Mouse (Mus musculus): ENCODE data around the gene Dhx30. TPM values are rescaled to one million over a fixed set of nuclear protein-coding genes. Genes with fewer than 3 reads are reported as not detected.
"Not testable (repeated sequence)": the region's sequence is repeated elsewhere in the genome, so short reads cannot be mapped to it uniquely, and the experiment has no call there.

Gene Dhx30
- polyA plus RNA-seq (2015; fragmentation: Nextera tagmentation; extraction: Ambion mirVana): 92.7 and 98.1 TPM in 2 replicates

DNA sequence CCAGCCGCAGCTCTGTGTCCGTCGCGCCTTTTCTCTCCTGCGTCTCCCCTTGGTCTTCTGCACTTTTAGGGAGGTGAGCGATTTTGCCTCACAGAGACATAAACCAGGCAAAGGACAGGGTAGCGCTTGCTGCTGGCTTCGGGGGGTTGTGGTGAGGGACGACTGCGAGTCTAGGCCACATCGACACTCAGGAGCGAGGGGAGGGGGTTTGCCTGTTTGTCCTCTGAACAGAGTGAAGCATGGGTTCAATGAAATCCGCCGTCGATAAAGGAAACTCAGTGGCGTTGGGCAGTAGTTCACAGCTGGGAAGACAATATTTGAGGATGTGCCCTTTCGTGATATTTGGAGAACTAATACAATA is at the start of gene Dhx30:
Gene Dhx30 (minus strand): TSS at position 52 of the 361 bp plus-strand sequence.
- WGBS: under 1% methylated on average over 17 of the region's 17 CpGs
- H3K9ac ChIP-seq: peak within 1 kb of the TSS; percentile 91
- peak within 1 kb of the TSS; percentile 72 for H3K4me2 ChIP-seq (replicated peaks)
- H3K4me1 ChIP-seq (replicated peaks): peaks cover 12% of the 10 kb centered on the region
- no peaks in the 10 kb centered on the region for H3K9me3 ChIP-seq
- no peak; the same call in 1 of the 2 replicates for ATAC-seq
- H3K27ac ChIP-seq: peak within 1 kb of the TSS; percentile 98
- no peaks in the 10 kb centered on the region for H3K27me3 ChIP-seq (replicated peaks)
- peak within 1 kb of the TSS; percentile 78 for H3K4me3 ChIP-seq (replicated peaks)
- H3K36me3 ChIP-seq: peaks cover 7% of the 10 kb centered on the region

DNA sequence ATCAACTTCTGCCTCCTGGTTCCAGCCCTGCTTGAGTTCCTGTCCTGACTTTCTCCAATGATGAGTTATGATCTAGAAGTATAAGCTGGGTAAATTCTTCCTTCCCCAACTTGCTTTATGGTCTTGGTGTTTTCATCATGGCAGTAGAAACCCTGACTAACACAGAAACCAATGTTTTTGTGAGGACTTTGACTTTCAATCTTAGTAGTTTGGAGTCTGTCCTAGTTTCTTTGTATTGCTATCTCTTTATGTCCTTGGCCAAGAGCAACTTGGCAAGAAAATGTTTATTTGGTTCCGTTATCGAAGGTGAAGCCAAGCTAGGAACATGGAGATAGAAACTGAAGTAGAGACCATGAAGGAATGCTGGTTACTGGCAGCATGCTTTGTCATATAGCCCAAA is 45.4 kb upstream of the Dhx30 start:
- H3K4me2 ChIP-seq (replicated peaks): no peak overlapping the region
- H3K9me3 ChIP-seq: no peaks in the 10 kb centered on the region
- peaks cover 16% of the 10 kb centered on the region; the same call in 1 of the 2 replicates for H3K36me3 ChIP-seq
- WGBS: 95% methylated on average over 2 of the region's 2 CpGs
- ATAC-seq: no peak
- H3K4me3 ChIP-seq (replicated peaks): no peak overlapping the region
- no peak overlapping the region for H3K9ac ChIP-seq
- H3K27ac ChIP-seq: no peak overlapping the region
- H3K4me1 ChIP-seq (replicated peaks): no peaks in the 10 kb centered on the region
- no peaks in the 10 kb centered on the region for H3K27me3 ChIP-seq (replicated peaks)

DNA sequence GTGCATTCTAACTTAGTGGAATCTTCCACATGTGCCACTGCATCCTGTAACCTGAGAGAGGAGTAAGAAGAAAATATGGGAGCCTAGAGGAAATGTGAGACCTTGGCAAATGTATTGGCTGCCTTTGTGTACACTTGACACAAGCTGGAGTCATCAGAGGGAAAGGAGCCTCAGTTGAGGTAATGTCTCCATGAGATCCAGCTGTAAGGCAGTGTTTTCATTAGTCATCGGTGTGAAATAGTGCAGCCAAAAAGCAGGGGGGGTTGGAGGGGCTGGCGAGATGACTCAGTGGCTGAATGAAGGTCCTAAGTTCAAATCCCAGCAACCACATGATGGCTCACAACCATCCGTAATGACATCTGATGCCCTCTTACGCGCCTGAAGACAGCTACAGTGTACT is 44.8 kb upstream of the Dhx30 start:
- ATAC-seq: no peak
- H3K36me3 ChIP-seq: peaks cover 17% of the 10 kb centered on the region; the same call in 1 of the 2 replicates
- no peaks in the 10 kb centered on the region for H3K4me1 ChIP-seq (replicated peaks)
- no peak overlapping the region for H3K9ac ChIP-seq
- H3K9me3 ChIP-seq: no peaks in the 10 kb centered on the region
- H3K4me2 ChIP-seq (replicated peaks): no peak overlapping the region
- H3K27me3 ChIP-seq (replicated peaks): no peaks in the 10 kb centered on the region
- WGBS: 93% methylated on average over 5 of the region's 5 CpGs
- H3K27ac ChIP-seq: no peak overlapping the region
- H3K4me3 ChIP-seq (replicated peaks): no peak overlapping the region

DNA sequence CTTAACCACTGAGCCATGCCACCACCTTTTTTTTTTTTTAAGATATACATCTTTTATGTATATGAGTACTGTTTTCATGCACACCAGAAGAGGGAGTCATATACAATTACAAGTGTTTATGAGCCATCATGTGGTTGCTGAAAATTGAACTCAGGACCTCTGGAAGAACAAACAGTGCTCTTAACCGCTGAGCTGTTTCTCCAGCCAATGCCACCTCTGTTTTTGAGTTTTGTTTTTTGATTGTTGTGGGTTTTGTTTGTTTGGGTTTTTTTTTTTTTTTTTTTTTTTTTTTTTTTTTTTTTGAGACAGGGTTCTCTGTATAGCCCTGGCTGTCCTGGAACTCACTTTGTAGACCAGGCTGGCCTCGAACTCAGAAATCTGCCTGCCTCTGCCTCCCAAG is 42.9 kb upstream of the Dhx30 start:
- ATAC-seq; H3K9me3 ChIP-seq; H3K27me3 ChIP-seq (replicated peaks); H3K4me3 ChIP-seq (replicated peaks); H3K27ac ChIP-seq; H3K9ac ChIP-seq; H3K4me1 ChIP-seq (replicated peaks); H3K4me2 ChIP-seq (replicated peaks): not testable (repeated sequence)
- 99% methylated on average over 2 of the region's 2 CpGs for WGBS
- H3K36me3 ChIP-seq: peaks cover 16% of the 10 kb centered on the region; the same call in 1 of the 2 replicates

DNA sequence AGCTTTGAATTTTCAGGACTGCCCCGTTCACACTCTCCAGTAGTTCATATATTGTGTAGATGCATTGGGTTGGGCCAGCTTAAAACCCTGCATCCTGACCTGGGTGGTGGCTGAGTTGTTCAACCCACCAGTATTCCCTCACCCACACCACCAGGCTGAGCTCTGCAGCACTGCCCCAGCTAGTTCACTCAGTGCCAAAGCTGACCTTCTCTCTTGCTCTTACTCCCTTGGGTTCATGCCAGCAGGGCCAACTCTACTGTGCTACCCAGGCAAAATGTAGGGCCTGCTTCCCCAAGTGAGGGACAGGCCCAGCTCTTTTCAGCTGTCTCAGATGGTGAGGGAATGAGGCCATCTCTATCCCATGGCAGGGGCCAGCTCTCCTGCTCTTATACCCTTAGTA is 41.4 kb upstream of the Dhx30 start:
- Histone ChIP-seq H3K9me3 (no peaks in the 10 kb centered on the region), H3K36me3 (peaks cover 16% of the 10 kb centered on the region; the same call in 1 of the 2 replicates), H3K27ac (no peak overlapping the region), H3K27me3 (replicated peaks) (no peaks in the 10 kb centered on the region), H3K9ac (no peak overlapping the region), H3K4me3 (replicated peaks) (no peak overlapping the region), H3K4me2 (replicated peaks) (no peak overlapping the region), H3K4me1 (replicated peaks) (no peaks in the 10 kb centered on the region)
- 94% methylated on average over 1 of the region's 1 CpGs for WGBS
- no peak for ATAC-seq

DNA sequence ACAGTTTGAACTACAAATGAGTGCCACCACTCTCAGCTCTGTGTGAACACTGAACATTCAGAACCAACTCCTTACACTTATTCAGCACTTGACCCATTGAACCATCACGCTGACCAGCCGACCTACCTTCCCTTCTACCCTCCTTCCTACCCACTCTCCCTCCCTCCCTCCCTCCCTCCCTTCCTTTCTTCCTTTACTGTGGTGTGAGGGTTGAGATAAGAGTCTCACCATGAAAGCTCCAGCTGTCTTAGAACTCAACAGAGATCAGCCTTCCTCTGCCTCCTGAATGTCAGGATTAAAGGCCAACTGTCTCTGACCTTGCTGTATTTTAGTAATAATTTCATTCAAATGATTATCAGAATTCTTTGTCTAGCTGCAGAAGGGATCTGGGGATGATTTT is 31.0 kb upstream of the Dhx30 start:
- no peak overlapping the region for H3K4me2 ChIP-seq (replicated peaks)
- WGBS: 82% methylated on average over 2 of the region's 2 CpGs
- no peaks in the 10 kb centered on the region for H3K9me3 ChIP-seq
- no peak overlapping the region for H3K4me3 ChIP-seq (replicated peaks)
- ATAC-seq: no peak
- no peak overlapping the region for H3K9ac ChIP-seq
- no peaks in the 10 kb centered on the region for H3K4me1 ChIP-seq (replicated peaks)
- H3K27me3 ChIP-seq (replicated peaks): no peaks in the 10 kb centered on the region
- H3K27ac ChIP-seq: no peak overlapping the region
- peaks cover 5% of the 10 kb centered on the region; the same call in 1 of the 2 replicates for H3K36me3 ChIP-seq

DNA sequence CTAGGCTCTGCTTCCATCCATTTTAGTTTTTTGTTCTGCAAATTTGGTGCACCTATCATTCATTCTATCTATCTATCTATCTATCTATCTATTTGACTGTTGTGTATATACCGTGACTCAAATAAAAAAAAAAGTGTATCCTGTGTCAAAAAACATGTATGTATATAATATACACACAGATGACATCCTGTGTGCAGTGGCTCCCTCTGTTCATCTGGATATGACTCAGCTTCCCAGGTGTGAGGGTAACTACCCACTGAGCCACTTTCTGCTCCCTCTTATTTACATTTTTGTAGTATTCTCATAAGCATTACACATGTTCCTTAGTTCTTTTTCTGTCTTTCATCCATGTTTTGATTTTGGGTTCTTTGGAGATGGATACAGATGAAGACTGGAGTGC is 24.5 kb upstream of the Dhx30 start:
- WGBS: 97% methylated on average over 1 of the region's 1 CpGs
- H3K4me2 ChIP-seq (replicated peaks): no peak overlapping the region
- no peak overlapping the region for H3K4me3 ChIP-seq (replicated peaks)
- no peaks in the 10 kb centered on the region for H3K27me3 ChIP-seq (replicated peaks)
- H3K9ac ChIP-seq: no peak overlapping the region
- ATAC-seq: no peak
- H3K36me3 ChIP-seq: 0 out of 2 replicates have a peak, but pooled peaks cover 13% of the 10 kb centered on the region
- no peaks in the 10 kb centered on the region for H3K4me1 ChIP-seq (replicated peaks)
- H3K9me3 ChIP-seq: no peaks in the 10 kb centered on the region
- H3K27ac ChIP-seq: no peak overlapping the region

DNA sequence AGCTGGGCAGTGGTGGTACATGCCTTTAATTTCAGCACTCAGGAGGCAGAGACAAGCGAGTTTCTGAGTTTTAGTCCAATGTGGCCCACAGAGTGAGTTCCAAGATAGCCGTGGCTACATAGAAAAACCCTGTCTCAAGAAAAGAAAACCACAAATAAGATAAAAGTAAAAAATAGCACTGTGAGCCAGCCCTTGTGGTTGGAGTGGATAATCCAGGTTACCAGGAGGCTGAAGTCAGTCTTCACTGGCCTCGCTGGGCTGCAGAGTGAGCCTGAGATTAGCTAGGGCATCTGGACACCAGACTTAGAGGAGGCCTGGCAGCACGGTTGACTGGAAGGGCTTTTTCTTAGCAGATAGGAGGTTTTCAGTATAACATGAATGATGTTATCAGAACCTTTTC is 21.5 kb upstream of the Dhx30 start:
- Histone ChIP-seq H3K9me3 (no peaks in the 10 kb centered on the region), H3K27me3 (replicated peaks) (no peaks in the 10 kb centered on the region), H3K4me1 (replicated peaks) (peaks cover 2% of the 10 kb centered on the region; the same call in 1 of the 2 replicates), H3K4me2 (replicated peaks) (no peak overlapping the region), H3K27ac (no peak overlapping the region), H3K36me3 (peaks cover 15% of the 10 kb centered on the region; the same call in 1 of the 2 replicates), H3K4me3 (replicated peaks) (no peak overlapping the region), H3K9ac (no peak overlapping the region)
- no peak for ATAC-seq
- 87% methylated on average over 4 of the region's 4 CpGs for WGBS

DNA sequence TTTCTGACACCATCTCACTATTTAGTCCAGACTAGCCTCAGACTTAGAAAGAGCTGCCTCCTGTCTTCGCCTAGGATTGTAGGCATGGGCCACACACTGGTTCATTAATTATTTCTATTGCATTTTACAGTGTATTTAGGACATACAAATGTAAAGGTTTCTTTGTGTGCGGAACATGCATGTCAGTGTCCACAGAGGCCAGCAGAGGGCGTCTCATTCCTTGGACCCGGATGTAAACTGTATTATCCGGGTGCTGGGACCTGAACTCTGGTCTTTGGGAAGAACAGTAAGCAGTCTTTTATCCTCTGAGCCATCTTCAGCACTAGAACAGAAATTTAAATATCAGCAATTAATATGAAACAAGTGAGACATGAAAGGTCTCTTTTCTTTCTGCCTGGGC is 16.5 kb upstream of the Dhx30 start:
- no peak for ATAC-seq
- Histone ChIP-seq H3K4me1 (replicated peaks) (peaks cover 5% of the 10 kb centered on the region; the same call in 1 of the 2 replicates), H3K36me3 (peaks cover 5% of the 10 kb centered on the region; the same call in 1 of the 2 replicates), H3K27me3 (replicated peaks) (no peaks in the 10 kb centered on the region), H3K27ac (no peak overlapping the region), H3K9me3 (no peaks in the 10 kb centered on the region), H3K9ac (no peak overlapping the region), H3K4me2 (replicated peaks) (no peak overlapping the region), H3K4me3 (replicated peaks) (no peak overlapping the region)
- WGBS: 80% methylated on average over 5 of the region's 5 CpGs

DNA sequence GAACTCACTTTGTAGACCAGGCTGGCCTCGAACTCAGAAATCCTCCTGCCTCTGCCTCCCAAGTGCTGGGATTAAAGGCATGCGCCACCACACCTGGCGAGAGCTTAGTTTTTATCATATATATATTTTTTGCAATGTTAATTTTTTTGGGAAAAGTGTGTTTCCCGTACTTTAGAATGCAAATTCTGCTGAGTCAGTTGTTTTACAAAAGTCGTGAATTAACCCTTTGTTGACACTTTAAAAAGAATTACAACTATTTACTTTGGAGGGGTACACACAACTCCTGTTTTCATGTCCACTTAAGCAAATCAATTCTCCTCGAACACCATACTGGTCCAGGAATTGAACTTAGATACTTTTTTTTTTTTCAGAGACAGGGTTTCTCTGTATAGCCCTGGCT is 15.3 kb upstream of the Dhx30 start:
- H3K9me3 ChIP-seq: no peaks in the 10 kb centered on the region
- 47% methylated on average over 6 of the region's 6 CpGs for WGBS
- H3K4me3 ChIP-seq (replicated peaks): peak overlapping the region; percentile 91
- peak overlapping the region; percentile 96; the same call in 1 of the 2 replicates for H3K9ac ChIP-seq
- no peak overlapping the region for H3K27ac ChIP-seq
- H3K27me3 ChIP-seq (replicated peaks): no peaks in the 10 kb centered on the region
- H3K4me1 ChIP-seq (replicated peaks): peaks cover 5% of the 10 kb centered on the region; the same call in 1 of the 2 replicates
- peaks cover 5% of the 10 kb centered on the region; the same call in 1 of the 2 replicates for H3K36me3 ChIP-seq
- no peak for ATAC-seq
- H3K4me2 ChIP-seq (replicated peaks): peak overlapping the region; percentile 63

DNA sequence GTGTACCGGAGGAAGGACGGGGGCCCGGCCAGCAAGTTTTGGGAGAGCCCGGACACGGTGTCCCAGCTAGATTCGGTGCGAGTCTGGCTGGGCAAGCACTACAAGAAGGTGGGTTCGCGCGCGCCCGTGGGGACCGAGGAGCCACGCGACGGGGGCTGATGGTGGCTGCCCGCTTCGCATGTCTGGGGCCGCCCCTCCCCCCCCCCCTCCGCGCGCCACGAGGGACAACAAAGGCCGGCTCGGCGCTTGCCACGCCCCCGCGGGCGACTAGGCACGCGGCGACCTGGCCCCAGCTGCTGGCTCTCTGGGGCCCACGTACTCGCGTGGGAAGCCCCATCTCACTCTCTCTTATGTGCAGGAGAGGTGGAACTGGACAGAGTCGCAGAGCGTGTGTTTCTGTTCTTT is 14.6 kb upstream of the Dhx30 start:
- peak; percentile 77 for ATAC-seq
- Histone ChIP-seq H3K9ac (peak overlapping the region; percentile 96), H3K4me3 (replicated peaks) (peak overlapping the region; percentile 91), H3K27me3 (replicated peaks) (no peaks in the 10 kb centered on the region), H3K27ac (peak overlapping the region; percentile 92), H3K4me2 (replicated peaks) (peak overlapping the region; percentile 63), H3K9me3 (no peaks in the 10 kb centered on the region), H3K36me3 (peaks cover 5% of the 10 kb centered on the region; the same call in 1 of the 2 replicates), H3K4me1 (replicated peaks) (peaks cover 5% of the 10 kb centered on the region; the same call in 1 of the 2 replicates)
- WGBS: under 1% methylated on average over 34 of the region's 38 CpGs

DNA sequence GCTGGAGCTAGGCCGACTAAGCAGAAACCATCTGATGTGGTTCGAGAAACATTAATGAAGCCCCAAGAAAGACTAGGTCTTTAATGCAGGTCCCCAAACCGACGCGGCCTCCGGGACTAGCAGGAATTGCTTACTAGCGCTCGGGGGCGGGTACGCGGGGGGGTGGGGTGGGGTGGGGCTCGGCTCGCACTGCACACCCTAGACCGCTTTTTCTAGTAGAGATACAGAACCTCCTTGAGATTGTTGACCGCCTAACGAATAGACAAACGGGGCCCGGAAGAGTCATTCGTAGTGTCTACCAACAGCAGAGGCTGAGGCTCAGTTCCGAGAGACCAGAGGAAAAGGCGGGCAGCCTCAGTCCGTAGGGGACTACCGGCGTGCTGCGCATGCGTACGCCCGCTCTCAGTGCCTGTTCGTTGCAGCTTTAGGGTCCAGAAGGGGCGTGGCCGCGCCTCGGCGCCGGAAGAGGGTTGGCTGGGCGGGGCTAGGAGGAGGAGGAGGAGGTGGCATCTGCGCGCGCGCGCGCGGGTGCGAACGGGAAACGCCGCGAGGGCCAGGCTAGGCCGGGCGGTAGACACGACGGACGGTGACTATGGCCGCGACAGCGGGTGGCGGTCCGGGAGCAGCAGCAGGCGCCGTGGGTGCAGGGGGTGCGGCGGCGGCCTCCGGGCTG is 14.0 kb upstream of the Dhx30 start:
- H3K27ac ChIP-seq: peak overlapping the region; percentile 92
- H3K4me2 ChIP-seq (replicated peaks): peak overlapping the region; percentile 63
- peak; percentile 98 for ATAC-seq
- no peaks in the 10 kb centered on the region for H3K27me3 ChIP-seq (replicated peaks)
- WGBS: under 1% methylated on average over 64 of the region's 64 CpGs
- no peaks in the 10 kb centered on the region for H3K9me3 ChIP-seq
- peaks cover 5% of the 10 kb centered on the region; the same call in 1 of the 2 replicates for H3K36me3 ChIP-seq
- H3K4me1 ChIP-seq (replicated peaks): peaks cover 5% of the 10 kb centered on the region; the same call in 1 of the 2 replicates
- H3K9ac ChIP-seq: peak overlapping the region; percentile 96
- peak overlapping the region; percentile 91 for H3K4me3 ChIP-seq (replicated peaks)

Data from intestine, embryonic 15.5 days (tissue).